ENCODE assay signal across 8 mouse cellular contexts in the genomic region with DNA sequence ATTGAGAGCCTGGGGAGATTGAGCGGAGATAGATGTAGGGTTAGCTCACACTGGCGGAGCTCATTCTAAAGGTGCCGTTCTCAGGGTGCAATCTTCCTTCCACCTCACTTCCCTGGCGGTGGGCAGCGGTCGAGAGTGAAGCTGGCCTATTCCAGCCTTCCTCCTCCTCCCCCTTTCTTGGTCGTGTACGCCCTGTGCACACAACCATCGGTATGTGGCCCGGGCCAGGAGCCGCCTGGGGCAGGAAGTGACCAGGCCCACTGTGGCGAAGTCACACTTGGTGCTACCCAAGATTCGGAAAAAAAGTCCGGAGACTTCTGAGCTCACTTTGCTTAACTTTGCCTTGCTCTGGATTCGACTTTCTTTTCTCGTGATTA. TPM values are rescaled to one million over a fixed set of nuclear protein-coding genes. Genes with fewer than 3 reads are reported as not detected.
DNase-seq lines count a peak whose midpoint lies in the region; ATAC-seq and TF ChIP-seq lines count a peak whose summit lies in the region.

No protein-coding gene starts in this region.

- no peaks in the 10 kb centered on the region for H3K36me3 ChIP-seq in E14TG2a.4 (ENCODE audit: insufficient read depth, low read length)
- no peaks in the 10 kb centered on the region for H3K36me3 ChIP-seq in forebrain, embryonic 13.5 days (ENCODE audit: poor library complexity, severe bottlenecking)
- H3K36me3 ChIP-seq in lung, embryonic 16.5 days (ENCODE audit: control insufficient read depth, insufficient read depth, low read length), result no peaks in the 10 kb centered on the region
- H3K36me3 ChIP-seq in thymus, adult 2 months (ENCODE audit: control insufficient read depth, insufficient read depth, low read length), result no peaks in the 10 kb centered on the region

- intact Hi-C loops in heart, postnatal 10 days (cut with DNase I), result loop anchor here (2.0 to 5.0 kb wide), 3 partner anchors 30 to 146 kb away; partner anchors contain the start of genes Pde12 and Slmap

- DNase-seq in brain, adult 2 months (ENCODE audit: low read depth, low spot score), result peak; percentile 43
- DNase-seq in heart, postnatal 10 days, result peak; percentile 74 to 78
- DNase-seq in kidney, postnatal 36 days, result peak; percentile 72 to 78
- peak; percentile 52 for DNase-seq in thymus, adult 2 months

- H3K4me2 ChIP-seq in forebrain, embryonic 13.5 days, result peak overlapping the region; percentile 78
- H3K4me2 ChIP-seq in lung, embryonic 16.5 days (ENCODE audit: low read depth, low read length), result peak overlapping the region; percentile 82

- peak overlapping the region; percentile 96 for H3K27ac ChIP-seq in forebrain, embryonic 13.5 days
- peak overlapping the region; percentile 97 for H3K27ac ChIP-seq in lung, embryonic 16.5 days (ENCODE audit: low read length)
- H3K27ac ChIP-seq in olfactory bulb, adult 2 months (ENCODE audit: insufficient read depth, low read depth, low read length), result no peak overlapping the region
- H3K27ac ChIP-seq in thymus, adult 2 months (ENCODE audit: control insufficient read depth, insufficient read depth, low read length), result peak overlapping the region; percentile 33

- peak; percentile 17 for ATAC-seq in forebrain, embryonic 13.5 days
- peak; percentile 56 for ATAC-seq in lung, embryonic 16.5 days (ENCODE audit: low read depth)

- no peaks in the 10 kb centered on the region for H3K9me3 ChIP-seq in E14TG2a.4 (ENCODE audit: low read length)
- H3K9me3 ChIP-seq in forebrain, embryonic 13.5 days (replicated peaks), result no peaks in the 10 kb centered on the region
- H3K9me3 ChIP-seq in lung, embryonic 16.5 days (ENCODE audit: control insufficient read depth, low read length), result no peaks in the 10 kb centered on the region

- H3K4me1 ChIP-seq in E14TG2a.4 (replicated peaks; ENCODE audit: low read depth, low read length), result peaks cover 31% of the 10 kb centered on the region
- peaks cover 35% of the 10 kb centered on the region for H3K4me1 ChIP-seq in forebrain, embryonic 13.5 days
- peaks cover 13% of the 10 kb centered on the region for H3K4me1 ChIP-seq in lung, embryonic 16.5 days (replicated peaks; ENCODE audit: control insufficient read depth, insufficient read depth, low read length)
- no peaks in the 10 kb centered on the region for H3K4me1 ChIP-seq in olfactory bulb, adult 2 months (ENCODE audit: control insufficient read depth, insufficient read depth, low read length)
- peaks cover 3% of the 10 kb centered on the region; the same call in 1 of the 2 replicates for H3K4me1 ChIP-seq in thymus, adult 2 months (replicated peaks; ENCODE audit: control insufficient read depth, insufficient read depth, low read length)

- peak overlapping the region; percentile 91 for H3K9ac ChIP-seq in forebrain, embryonic 13.5 days
- H3K9ac ChIP-seq in lung, embryonic 16.5 days (ENCODE audit: low read length), result peak overlapping the region; percentile 98

- TF ChIP-seq CTCF in E14TG2a.4 (conservative IDR thresholded peaks at IDR 0.05; ENCODE audit: low read length), result no peak
- TF ChIP-seq CTCF in olfactory bulb, adult 2 months (IDR thresholded peaks at IDR 0.05; ENCODE audit: insufficient read depth, low read depth, low read length), result no peak
- TF ChIP-seq CTCF in thymus, adult 2 months (IDR thresholded peaks at IDR 0.05; ENCODE audit: borderline replicate concordance, control insufficient read depth, extremely low read depth, insufficient read depth, low read length, poor library complexity), result no peak

- no peaks in the 10 kb centered on the region for H3K27me3 ChIP-seq in E14TG2a.4 (ENCODE audit: insufficient read depth, low read length)
- H3K27me3 ChIP-seq in forebrain, embryonic 13.5 days, result no peaks in the 10 kb centered on the region
- no peaks in the 10 kb centered on the region for H3K27me3 ChIP-seq in lung, embryonic 16.5 days (ENCODE audit: control insufficient read depth, insufficient read depth, low read depth, low read length)
- H3K27me3 ChIP-seq in thymus, adult 2 months (ENCODE audit: control insufficient read depth, insufficient read depth, low read length), result no peaks in the 10 kb centered on the region

- no peak for TF ChIP-seq POLR2A in olfactory bulb, adult 2 months (IDR thresholded peaks at IDR 0.05; ENCODE audit: insufficient read depth, low read depth, low read length)
- TF ChIP-seq POLR2A in thymus, adult 2 months (IDR thresholded peaks at IDR 0.05; ENCODE audit: control insufficient read depth, extremely low read depth, insufficient read depth, low read length, poor library complexity), result no peak

- peak overlapping the region; percentile 95 for H3K4me3 ChIP-seq in E14TG2a.4 (replicated peaks; ENCODE audit: low read length)
- peak overlapping the region; percentile 95 for H3K4me3 ChIP-seq in forebrain, embryonic 13.5 days
- H3K4me3 ChIP-seq in lung, embryonic 16.5 days (ENCODE audit: low read length), result peak overlapping the region; percentile 99
- peak overlapping the region; percentile 59 for H3K4me3 ChIP-seq in olfactory bulb, adult 2 months (ENCODE audit: insufficient read depth, low read depth, low read length)
- peak overlapping the region; percentile 77 for H3K4me3 ChIP-seq in thymus, adult 2 months (ENCODE audit: control insufficient read depth, insufficient read depth, low read length)

- WGBS in forebrain, embryonic 13.5 days, result under 1% methylated on average over 16 of the region's 16 CpGs
- under 1% methylated on average over 16 of the region's 16 CpGs for WGBS in lung, embryonic 16.5 days
- WGBS in olfactory bulb, adult 2 months, result 0% methylated on average over 16 of the region's 16 CpGs
- 0% methylated on average over 16 of the region's 16 CpGs for WGBS in thymus, adult 2 months

RNA-seq across cellular contexts. Expression of gene Arf4, which starts 0.8 kb away (rescaled TPM):
- 634 and 654 TPM in 2 replicates for polyA plus RNA-seq in forebrain, embryonic 13.5 days (2015; fragmentation: Nextera tagmentation; extraction: Ambion mirVana)
- 100 to 1,000 TPM; 127 to 134 TPM for total RNA-seq in heart, postnatal 10 days (2021)
- 555 and 584 TPM in 2 replicates for polyA plus RNA-seq in lung, embryonic 16.5 days (2015; fragmentation: Nextera tagmentation; extraction: Ambion mirVana)
- not detected in 2 replicates for polyA plus RNA-seq in olfactory bulb, adult 2 months (2012; ENCODE audit: insufficient read depth, insufficient read length, low replicate concordance, missing spikeins)
- 134 and 160 TPM in 2 replicates for polyA plus RNA-seq in thymus, adult 2 months (2012; rRNA removed)

RNA-seq across cellular contexts. Expression of gene Pde12, which starts 31.0 kb away (rescaled TPM):
- 11.3 and 12.5 TPM in 2 replicates for polyA plus RNA-seq in forebrain, embryonic 13.5 days (2015; fragmentation: Nextera tagmentation; extraction: Ambion mirVana)
- total RNA-seq in heart, postnatal 10 days (2021), result 1 to 10 TPM; 5.8 to 6.1 TPM
- 8.0 and 8.3 TPM in 2 replicates for polyA plus RNA-seq in lung, embryonic 16.5 days (2015; fragmentation: Nextera tagmentation; extraction: Ambion mirVana)
- polyA plus RNA-seq in olfactory bulb, adult 2 months (2012; ENCODE audit: insufficient read depth, insufficient read length, low replicate concordance, missing spikeins), result not detected in 2 replicates
- polyA plus RNA-seq in thymus, adult 2 months (2012; rRNA removed), result 13.0 and 14.3 TPM in 2 replicates

RNA-seq across cellular contexts. Expression of gene Dnah12, which starts 54.4 kb away (rescaled TPM):
- polyA plus RNA-seq in forebrain, embryonic 13.5 days (2015; fragmentation: Nextera tagmentation; extraction: Ambion mirVana), result 0.04 and 0.05 TPM in 2 replicates
- under 1 TPM; 0.05 TPM for total RNA-seq in heart, postnatal 10 days (2021)
- polyA plus RNA-seq in lung, embryonic 16.5 days (2015; fragmentation: Nextera tagmentation; extraction: Ambion mirVana), result 0.93 and 1.1 TPM in 2 replicates
- polyA plus RNA-seq in olfactory bulb, adult 2 months (2012; ENCODE audit: insufficient read depth, insufficient read length, low replicate concordance, missing spikeins), result not detected in 2 replicates
- 0.01 and 0.03 TPM in 2 replicates for polyA plus RNA-seq in thymus, adult 2 months (2012; rRNA removed)
